Mouse (Mus musculus): ENCODE measurements around the gene Glra1. TPM values are rescaled to one million over a fixed set of nuclear protein-coding genes. Genes with fewer than 3 reads are reported as not detected.

The Glra1 gene
- polyA plus RNA-seq, 1 experiment = not detected

GRCm38 (mm10) chr11:55502886-55503285 lies 105.1 kb downstream of the Glra1 start:
- Histone ChIP-seq H3K9me3 (replicated peaks; ENCODE audit: control insufficient read depth, insufficient read depth, low read length, poor library complexity, severe bottlenecking) (no peaks in the 10 kb centered on the region), H3K27me3 (ENCODE audit: control insufficient read depth, insufficient read depth, low read length, poor library complexity, severe bottlenecking) (no peaks in the 10 kb centered on the region), H3K27ac (ENCODE audit: insufficient read depth, low read length) (no peak overlapping the region), H3K4me1 (ENCODE audit: control insufficient read depth, insufficient read depth, low read length) (no peaks in the 10 kb centered on the region), H3K9ac (ENCODE audit: low read depth, poor library complexity, severe bottlenecking) (no peak overlapping the region), H3K4me3 (ENCODE audit: low read depth, low read length) (no peak overlapping the region), H3K36me3 (ENCODE audit: control insufficient read depth, insufficient read depth, low read length, poor library complexity, severe bottlenecking) (peaks cover 29% of the 10 kb centered on the region)
- no peak for TF ChIP-seq CTCF (IDR thresholded peaks at IDR 0.05; ENCODE audit: low read depth, low read length)

DNA sequence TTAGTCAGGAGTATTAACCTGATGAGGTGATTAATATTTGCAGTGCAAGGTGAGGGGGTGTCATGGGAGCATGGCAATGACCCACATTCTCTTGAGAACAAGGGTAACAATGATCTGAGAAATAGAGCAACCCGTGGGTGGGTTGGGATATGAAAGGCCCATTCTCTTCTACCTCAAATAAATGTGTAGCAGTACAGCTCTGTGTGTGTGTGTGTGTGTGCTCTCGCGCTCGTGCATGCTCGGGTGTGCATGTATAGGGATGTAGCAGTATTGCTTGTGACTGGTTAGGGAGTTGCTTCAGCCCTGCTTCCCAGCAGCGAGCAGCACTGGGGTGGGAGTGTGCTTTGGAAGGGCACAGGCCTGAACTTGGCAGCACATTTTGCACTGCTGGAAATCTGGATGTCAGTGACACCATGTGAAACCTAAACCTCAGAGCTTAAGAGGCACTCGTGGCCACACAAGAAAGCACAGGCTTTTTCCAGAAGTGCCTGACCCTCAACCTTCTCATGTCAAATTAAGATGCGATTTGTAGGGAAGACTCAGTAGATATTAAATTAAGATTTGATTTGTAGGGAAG lies 106.0 kb downstream of the Glra1 start:
- no peak for TF ChIP-seq CTCF (IDR thresholded peaks at IDR 0.05; ENCODE audit: low read depth, low read length)
- TF ChIP-seq POLR2A (IDR thresholded peaks at IDR 0.05; ENCODE audit: insufficient read depth, low read length) = no peak
- TF ChIP-seq EP300 (IDR thresholded peaks at IDR 0.05; ENCODE audit: insufficient read depth, low read depth, low read length) = no peak
- Histone ChIP-seq H3K9me3 (replicated peaks; ENCODE audit: control insufficient read depth, insufficient read depth, low read length, poor library complexity, severe bottlenecking) (no peaks in the 10 kb centered on the region), H3K9ac (ENCODE audit: low read depth, poor library complexity, severe bottlenecking) (no peak overlapping the region), H3K36me3 (ENCODE audit: control insufficient read depth, insufficient read depth, low read length, poor library complexity, severe bottlenecking) (peaks cover 37% of the 10 kb centered on the region), H3K27me3 (ENCODE audit: control insufficient read depth, insufficient read depth, low read length, poor library complexity, severe bottlenecking) (no peaks in the 10 kb centered on the region), H3K4me3 (ENCODE audit: low read depth, low read length) (no peak overlapping the region), H3K4me1 (ENCODE audit: control insufficient read depth, insufficient read depth, low read length) (no peaks in the 10 kb centered on the region), H3K27ac (ENCODE audit: insufficient read depth, low read length) (no peak overlapping the region)

DNA sequence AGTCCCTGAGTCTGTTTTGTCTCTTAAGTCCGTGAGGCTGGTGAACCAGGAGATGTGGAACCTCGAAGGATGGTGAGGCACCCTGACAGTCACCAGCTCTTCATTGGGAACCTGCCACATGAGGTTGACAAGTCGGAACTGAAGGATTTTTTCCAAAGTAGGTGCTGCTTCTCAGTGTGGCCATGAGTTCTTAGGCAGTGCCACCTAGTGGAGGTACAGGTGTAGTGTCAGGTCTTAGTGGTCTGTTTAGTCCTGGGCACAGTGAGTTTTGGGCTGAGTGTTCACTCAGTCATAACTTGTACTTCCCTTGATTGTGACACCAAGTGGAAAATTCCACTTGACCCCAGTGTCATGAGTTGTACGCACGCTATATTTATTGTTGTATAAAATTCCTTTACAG lies 110.1 kb downstream of the Glra1 start:
- no peaks in the 10 kb centered on the region for H3K9me3 ChIP-seq (replicated peaks; ENCODE audit: control insufficient read depth, insufficient read depth, low read length, poor library complexity, severe bottlenecking)
- TF ChIP-seq EP300 (IDR thresholded peaks at IDR 0.05; ENCODE audit: insufficient read depth, low read depth, low read length) = no peak
- peak; percentile 53 for TF ChIP-seq CTCF (IDR thresholded peaks at IDR 0.05; ENCODE audit: low read depth, low read length)
- H3K27me3 ChIP-seq (ENCODE audit: control insufficient read depth, insufficient read depth, low read length, poor library complexity, severe bottlenecking) = no peaks in the 10 kb centered on the region
- H3K27ac ChIP-seq (ENCODE audit: insufficient read depth, low read length) = no peak overlapping the region
- H3K36me3 ChIP-seq (ENCODE audit: control insufficient read depth, insufficient read depth, low read length, poor library complexity, severe bottlenecking) = peaks cover 78% of the 10 kb centered on the region
- no peak overlapping the region for H3K4me3 ChIP-seq (ENCODE audit: low read depth, low read length)
- no peaks in the 10 kb centered on the region for H3K4me1 ChIP-seq (ENCODE audit: control insufficient read depth, insufficient read depth, low read length)
- H3K9ac ChIP-seq (ENCODE audit: low read depth, poor library complexity, severe bottlenecking) = no peak overlapping the region

GRCm38 (mm10) chr11:55496158-55496557 lies 111.8 kb downstream of the Glra1 start:
- Histone ChIP-seq H3K27me3 (ENCODE audit: control insufficient read depth, insufficient read depth, low read length, poor library complexity, severe bottlenecking) (no peaks in the 10 kb centered on the region), H3K27ac (ENCODE audit: insufficient read depth, low read length) (peak overlapping the region; percentile 80), H3K9ac (ENCODE audit: low read depth, poor library complexity, severe bottlenecking) (no peak overlapping the region), H3K36me3 (ENCODE audit: control insufficient read depth, insufficient read depth, low read length, poor library complexity, severe bottlenecking) (peaks cover 95% of the 10 kb centered on the region), H3K4me1 (ENCODE audit: control insufficient read depth, insufficient read depth, low read length) (no peaks in the 10 kb centered on the region), H3K4me3 (ENCODE audit: low read depth, low read length) (no peak overlapping the region), H3K9me3 (replicated peaks; ENCODE audit: control insufficient read depth, insufficient read depth, low read length, poor library complexity, severe bottlenecking) (no peaks in the 10 kb centered on the region)
- TF ChIP-seq POLR2A (IDR thresholded peaks at IDR 0.05; ENCODE audit: insufficient read depth, low read length) (no peak), CTCF (IDR thresholded peaks at IDR 0.05; ENCODE audit: low read depth, low read length) (no peak), EP300 (IDR thresholded peaks at IDR 0.05; ENCODE audit: insufficient read depth, low read depth, low read length) (no peak)

DNA sequence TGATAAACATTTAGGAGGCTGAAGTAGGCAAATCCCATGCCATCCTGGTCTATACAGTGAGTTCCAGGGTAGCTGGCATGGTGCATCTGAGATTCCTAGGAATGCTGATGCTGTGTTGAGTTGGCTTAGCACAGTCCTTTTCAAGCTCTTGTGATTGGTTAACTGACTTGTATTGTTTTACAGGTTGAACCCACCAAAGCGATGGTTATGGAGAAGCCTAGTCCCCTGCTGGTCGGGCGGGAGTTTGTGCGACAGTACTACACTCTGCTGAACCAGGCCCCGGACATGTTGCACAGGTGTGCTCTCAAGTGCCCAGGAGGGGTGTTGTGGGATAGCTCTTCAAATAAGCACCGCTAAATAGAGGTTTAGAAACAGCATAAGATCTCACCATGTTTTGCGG lies 122.6 kb downstream of the Glra1 start:
- no peak for TF ChIP-seq CTCF (IDR thresholded peaks at IDR 0.05; ENCODE audit: low read depth, low read length)
- H3K27me3 ChIP-seq (ENCODE audit: control insufficient read depth, insufficient read depth, low read length, poor library complexity, severe bottlenecking) = no peaks in the 10 kb centered on the region
- H3K4me1 ChIP-seq (ENCODE audit: control insufficient read depth, insufficient read depth, low read length) = no peaks in the 10 kb centered on the region
- no peak overlapping the region for H3K27ac ChIP-seq (ENCODE audit: insufficient read depth, low read length)
- no peak overlapping the region for H3K4me3 ChIP-seq (ENCODE audit: low read depth, low read length)
- no peaks in the 10 kb centered on the region for H3K9me3 ChIP-seq (replicated peaks; ENCODE audit: control insufficient read depth, insufficient read depth, low read length, poor library complexity, severe bottlenecking)
- H3K9ac ChIP-seq (ENCODE audit: low read depth, poor library complexity, severe bottlenecking) = no peak overlapping the region
- peaks cover 90% of the 10 kb centered on the region for H3K36me3 ChIP-seq (ENCODE audit: control insufficient read depth, insufficient read depth, low read length, poor library complexity, severe bottlenecking)

DNA sequence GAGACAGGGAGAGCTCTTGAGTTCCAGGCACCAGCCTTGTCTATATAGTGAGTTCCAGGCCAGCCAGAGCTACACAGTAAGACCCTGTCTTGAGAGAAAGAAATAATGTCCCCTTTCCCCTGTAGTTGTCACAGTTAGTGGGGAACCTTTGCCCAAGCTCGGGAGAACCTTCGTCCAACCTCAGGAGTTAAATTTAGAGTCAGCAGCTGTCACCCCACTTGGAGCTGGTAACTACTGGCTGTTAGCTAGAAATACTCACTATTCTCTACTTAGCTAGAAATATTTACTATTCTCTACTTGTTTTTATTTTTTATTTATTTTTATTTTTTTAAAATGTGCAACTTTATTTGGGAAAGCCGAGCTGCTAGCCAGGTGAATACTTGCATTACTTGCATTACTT lies 134.8 kb downstream of the Glra1 start:
- Histone ChIP-seq H3K27me3 (ENCODE audit: control insufficient read depth, insufficient read depth, low read length, poor library complexity, severe bottlenecking) (no peaks in the 10 kb centered on the region), H3K4me1 (ENCODE audit: control insufficient read depth, insufficient read depth, low read length) (no peaks in the 10 kb centered on the region), H3K9me3 (replicated peaks; ENCODE audit: control insufficient read depth, insufficient read depth, low read length, poor library complexity, severe bottlenecking) (no peaks in the 10 kb centered on the region), H3K9ac (ENCODE audit: low read depth, poor library complexity, severe bottlenecking) (no peak overlapping the region), H3K27ac (ENCODE audit: insufficient read depth, low read length) (no peak overlapping the region), H3K4me3 (ENCODE audit: low read depth, low read length) (no peak overlapping the region), H3K36me3 (ENCODE audit: control insufficient read depth, insufficient read depth, low read length, poor library complexity, severe bottlenecking) (peaks cover 61% of the 10 kb centered on the region)
- TF ChIP-seq POLR2A (IDR thresholded peaks at IDR 0.05; ENCODE audit: insufficient read depth, low read length) (no peak), CTCF (IDR thresholded peaks at IDR 0.05; ENCODE audit: low read depth, low read length) (no peak), EP300 (IDR thresholded peaks at IDR 0.05; ENCODE audit: insufficient read depth, low read depth, low read length) (no peak)

Data from ES-Bruce4 (cell line).